ENCODE assay signal across 8 mouse cellular contexts in genomic region chr8:115312371-115312770, GRCm38 (mm10).
"Had no signal": no experiment of that assay in that cellular context is flagged by ENCODE, and none has a peak within 500 bp of the region (broad histone marks: within the 10 kb centered on the region; RNA-seq: fewer than 3 reads in every experiment).

No protein-coding gene starts in this region.

- DNase-seq: kidney, postnatal 10 days; kidney, postnatal 4 days; left cerebral cortex, postnatal 4 days; lung, adult 18-20 months; lung, postnatal 36 days; midbrain, embryonic 14.5 days; right cerebral cortex, adult 18-20 months; thymus, postnatal 4 days had no signal
